Mouse (Mus musculus) bone marrow, adult 2 months (tissue): ENCODE results near the gene Nmt1. TPM values are rescaled to one million over a fixed set of nuclear protein-coding genes. Genes with fewer than 3 reads are reported as not detected.

Source experiments
- H3K27ac ChIP-seq: fragments of 200-500 bp; 2 replicates; pipeline ENCODE4 v1.5.1; 2012; ENCODE audit warnings: low read depth, mild to moderate bottlenecking, control low read depth, inconsistent platforms, low read length; ENCODE audit not compliant: control insufficient read depth, poor library complexity, insufficient read depth
- H3K4me1 ChIP-seq: fragments of 200-500 bp; 2 replicates; pipeline ENCODE4 v1.6.1; 2011; ENCODE audit warnings: low read length; ENCODE audit not compliant: control insufficient read depth, insufficient read depth
- H3K4me3 ChIP-seq: fragments of 200-500 bp; replicated peaks from 2 replicates; pipeline ENCODE3; 2011; ENCODE audit warnings: mild to moderate bottlenecking, low read depth, low read length, control low read depth; ENCODE audit not compliant: control insufficient read depth
- CTCF ChIP-seq: fragments of 200-500 bp; IDR thresholded peaks from 2 replicates; pipeline ENCODE4 v1.5.1; 2011; ENCODE audit warnings: low read length, control low read depth; ENCODE audit not compliant: control insufficient read depth, insufficient read depth
- POLR2A ChIP-seq: fragments of 200-500 bp; IDR thresholded peaks from 2 replicates; pipeline ENCODE4 v1.6.1; 2011; ENCODE audit warnings: low read depth, mild to moderate bottlenecking, control low read depth, low read length, borderline replicate concordance; ENCODE audit not compliant: control insufficient read depth
- WGBS: fragments of 180-500 bp; shearing (Covaris S2); methylation state at CpG from one replicate; pipeline ENCODE4 v1.1.7; 2018; 5-methylcytosine and 5-hydroxymethylcytosine counted together
- polyA plus RNA-seq: library from polyadenylated mRNA; stranded (reverse); fragments of >200 nt; gene quantifications from 2 replicates; pipeline ENCODE4 v1.2.4, GENCODE M21; 2011; ENCODE audit warnings: low replicate concordance; ENCODE audit not compliant: missing spikeins, insufficient read depth, insufficient read length

Gene Nmt1
- polyA plus RNA-seq, 1 experiment, result 38.2 TPM

- no peaks in the 10 kb centered on the region for H3K4me1 ChIP-seq
- no peak overlapping the region for H3K4me3 ChIP-seq
- H3K27ac ChIP-seq, result no peak overlapping the region; the same call in 1 of the 2 replicates
- TF ChIP-seq POLR2A (no peak), CTCF (peak; percentile 93)
- WGBS, result 21% methylated on average over 5 of the region's 5 CpGs
Measured at GRCm38 (mm10) chr11:102992940-102993339, 35.0 kb upstream of the Nmt1 start.

GRCm38 (mm10) chr11:102993420-102994029, 34.5 kb upstream of the Nmt1 start:
- 69% methylated on average over 17 of the region's 17 CpGs for WGBS
- H3K27ac ChIP-seq, result no peak overlapping the region; the same call in 1 of the 2 replicates
- H3K4me3 ChIP-seq, result no peak overlapping the region
- no peak for TF ChIP-seq POLR2A
- TF ChIP-seq CTCF, result no peak
- H3K4me1 ChIP-seq, result no peaks in the 10 kb centered on the region

DNA sequence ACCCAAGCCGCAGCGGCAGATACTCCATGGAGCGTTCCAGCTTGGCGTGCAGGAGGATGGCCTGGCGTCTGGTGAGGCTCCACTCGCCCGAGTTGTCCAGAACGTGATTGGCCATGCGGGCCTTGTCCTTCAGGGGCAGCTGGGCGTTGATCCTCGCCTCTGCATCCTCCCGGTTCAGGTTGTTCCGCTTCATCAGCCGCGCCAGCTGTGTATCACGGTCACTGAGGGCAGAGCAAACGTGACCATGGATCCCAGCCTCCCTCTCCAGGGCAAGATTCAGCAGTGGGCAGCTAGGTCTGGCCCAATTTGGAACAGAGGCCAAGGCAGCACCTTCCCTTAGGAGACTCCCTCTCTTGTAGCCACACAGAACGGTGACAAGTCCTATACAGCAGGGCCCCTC, 33.0 kb upstream of the Nmt1 start:
- Histone ChIP-seq H3K27ac (no peak overlapping the region), H3K4me3 (no peak overlapping the region), H3K4me1 (no peaks in the 10 kb centered on the region)
- 87% methylated on average over 18 of the region's 18 CpGs for WGBS
- TF ChIP-seq CTCF (no peak), POLR2A (no peak)

DNA sequence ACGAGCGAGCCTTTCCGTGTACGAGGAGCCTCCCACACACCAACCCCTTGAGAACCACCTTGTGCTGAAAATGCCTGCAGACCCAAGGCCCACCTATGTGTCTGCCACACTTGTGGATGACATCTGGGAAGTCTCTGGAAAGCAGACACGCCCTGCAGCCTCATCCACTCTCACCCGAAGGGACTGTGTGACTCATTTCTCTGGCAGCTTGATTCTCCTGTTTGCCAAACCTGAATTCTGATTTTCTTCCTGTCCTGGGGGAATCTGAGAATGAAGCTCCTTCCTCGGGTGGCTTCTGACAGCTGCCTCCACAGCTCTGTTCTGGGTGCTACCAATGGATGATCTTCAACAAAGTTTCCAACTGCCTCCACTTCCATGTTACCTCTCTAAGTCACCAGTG, 31.6 kb upstream of the Nmt1 start:
- Histone ChIP-seq H3K4me3 (no peak overlapping the region), H3K27ac (no peak overlapping the region), H3K4me1 (no peaks in the 10 kb centered on the region)
- TF ChIP-seq POLR2A, result no peak
- no peak for TF ChIP-seq CTCF
- WGBS, result 83% methylated on average over 7 of the region's 7 CpGs

DNA sequence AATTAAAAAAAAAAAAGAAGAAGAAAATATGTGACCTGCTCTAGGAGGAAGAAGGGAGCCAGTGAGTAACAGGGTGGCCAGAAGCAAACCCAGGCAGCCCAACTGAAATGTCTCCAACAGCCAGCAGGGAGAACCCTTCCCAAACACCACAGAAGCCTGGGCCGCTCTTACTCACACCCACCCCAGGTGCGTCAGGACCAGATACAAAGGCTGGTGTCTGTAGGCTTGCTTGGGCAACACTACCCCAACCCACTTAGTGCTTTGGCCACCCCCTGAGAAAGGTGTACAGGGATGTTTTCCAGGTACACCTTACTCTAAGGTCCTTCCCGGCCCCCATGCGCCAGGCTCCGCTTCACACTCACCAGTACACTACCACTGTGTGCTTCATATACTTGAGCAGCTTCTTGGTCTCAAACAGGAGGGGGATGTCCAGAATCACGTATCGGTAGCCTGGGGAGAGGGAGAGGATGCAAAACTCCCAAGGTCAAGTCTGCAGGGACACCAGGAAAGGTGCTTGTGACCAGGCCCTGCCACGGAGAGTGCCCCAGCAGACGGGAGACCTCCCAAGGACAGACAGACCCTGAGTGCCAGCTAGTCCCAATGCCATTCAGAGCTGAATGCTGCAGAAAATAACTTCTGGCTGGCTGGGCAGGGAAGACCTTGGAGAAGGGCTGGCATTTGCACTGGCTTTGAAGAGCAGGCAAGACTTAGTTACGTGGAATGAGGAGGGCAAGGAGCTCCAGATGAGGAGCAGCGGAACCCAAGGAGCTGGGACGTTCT, 30.8 kb upstream of the Nmt1 start:
- no peaks in the 10 kb centered on the region for H3K4me1 ChIP-seq
- no peak overlapping the region for H3K4me3 ChIP-seq
- no peak overlapping the region for H3K27ac ChIP-seq
- TF ChIP-seq CTCF (no peak), POLR2A (no peak)
- 91% methylated on average over 12 of the region's 12 CpGs for WGBS

DNA sequence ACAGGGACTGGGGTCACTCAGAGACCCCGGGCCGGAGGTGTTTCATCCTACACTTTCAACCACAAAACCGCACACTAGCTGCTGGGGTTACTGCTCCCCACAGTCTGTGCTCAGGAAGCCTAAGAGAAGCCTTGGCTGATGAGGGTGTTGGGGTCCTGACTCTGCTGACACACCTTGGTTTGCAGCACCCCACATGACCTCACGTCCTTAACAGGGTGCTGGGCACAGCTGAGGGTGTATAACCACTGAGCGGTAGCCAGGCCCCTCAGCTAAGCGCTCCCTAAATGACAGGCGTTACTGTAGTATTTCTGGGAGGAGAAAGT, 29.8 kb upstream of the Nmt1 start:
- no peak overlapping the region for H3K4me3 ChIP-seq
- H3K27ac ChIP-seq, result no peak overlapping the region; the same call in 1 of the 2 replicates
- TF ChIP-seq CTCF, result no peak
- no peak for TF ChIP-seq POLR2A
- H3K4me1 ChIP-seq, result no peaks in the 10 kb centered on the region
- WGBS, result 66% methylated on average over 7 of the region's 7 CpGs

DNA sequence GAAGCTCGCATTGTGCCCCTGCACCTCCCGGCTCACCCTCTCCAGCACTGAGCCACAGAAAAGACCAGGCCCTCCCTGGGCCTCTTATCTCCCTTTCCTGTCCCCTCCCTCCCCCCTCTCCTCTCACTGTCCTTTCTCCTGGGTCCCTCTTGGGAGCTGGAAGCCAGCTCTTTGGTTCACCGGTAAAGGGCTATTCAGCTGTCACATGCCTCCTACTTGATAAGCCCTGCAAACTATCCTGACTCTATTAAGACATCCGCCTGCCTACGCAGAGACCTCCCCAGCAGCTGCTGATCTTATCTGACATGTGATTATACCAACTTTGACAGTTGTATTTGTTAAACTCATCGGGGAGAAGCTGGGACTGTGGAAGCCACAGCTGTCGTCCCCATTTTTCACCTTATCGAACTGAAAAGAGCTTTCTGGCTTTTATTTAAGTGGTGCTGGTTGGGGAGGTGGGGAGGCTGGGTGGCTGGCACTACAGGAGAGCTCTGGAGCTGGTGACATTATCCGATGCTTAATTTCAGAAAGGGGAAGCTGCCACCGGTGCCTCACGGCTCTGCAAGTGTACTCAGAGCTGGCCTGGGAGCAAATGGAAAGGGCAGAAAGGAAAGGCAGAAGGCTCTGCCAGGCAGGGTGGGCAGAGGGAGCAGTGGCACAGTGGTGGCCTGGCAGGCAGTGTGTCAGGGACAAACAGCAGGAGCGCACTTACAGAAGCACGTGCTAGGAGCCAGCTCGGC, 29.2 kb upstream of the Nmt1 start:
- 38% methylated on average over 14 of the region's 14 CpGs for WGBS

GRCm38 (mm10) chr11:102999317-102999970, 28.5 kb upstream of the Nmt1 start:
- H3K4me3 ChIP-seq, result no peak overlapping the region
- 82% methylated on average over 14 of the region's 14 CpGs for WGBS
- TF ChIP-seq POLR2A (no peak), CTCF (no peak)
- no peak overlapping the region for H3K27ac ChIP-seq
- no peaks in the 10 kb centered on the region for H3K4me1 ChIP-seq

More for the DNA sequence above, 29.2 kb upstream of the Nmt1 start:
- TF ChIP-seq CTCF (no peak), POLR2A (no peak)
- Histone ChIP-seq H3K4me3 (no peak overlapping the region), H3K27ac (no peak overlapping the region; the same call in 1 of the 2 replicates), H3K4me1 (no peaks in the 10 kb centered on the region)
